Mouse (Mus musculus) kidney, postnatal 4 days (tissue): ENCODE measurements around the gene Grin2d.
A peak's percentile ranks its signal among the peaks of the same experiment; 100 is the strongest.

ENCODE experiments used
- DNase-seq, 2 experiments: peaks; one replicate each; pipeline ENCODE4 v3.0.0; 2021; ENCODE audit warnings: mixed read lengths in 2 of 2

The Grin2d gene

DNA sequence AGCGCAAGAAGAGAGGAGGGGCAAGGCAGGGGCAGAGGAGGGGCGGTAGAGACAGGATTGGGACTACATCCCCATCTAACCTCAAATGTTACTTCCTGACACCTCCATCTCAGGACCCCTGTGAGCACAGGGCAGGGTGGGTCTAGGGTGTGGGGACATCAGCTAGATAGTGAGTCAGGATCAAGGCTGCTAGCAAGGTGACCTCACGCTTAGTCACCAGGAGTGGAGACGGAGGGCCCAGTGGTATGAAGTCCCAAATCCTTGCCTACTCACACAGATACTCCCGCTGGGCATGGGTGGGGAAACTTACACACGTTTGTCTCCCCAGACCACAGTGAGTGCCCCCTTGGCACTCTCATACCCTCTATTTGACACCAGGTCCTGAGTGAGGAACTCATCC lies 75.6 kb downstream of the Grin2d start:
- DNase-seq, result no peak

- DNase-seq, result peak; percentile 97 to 98
Observed at GRCm38 (mm10) chr7:45801348-45801747, 76.8 kb downstream of the Grin2d start.

DNA sequence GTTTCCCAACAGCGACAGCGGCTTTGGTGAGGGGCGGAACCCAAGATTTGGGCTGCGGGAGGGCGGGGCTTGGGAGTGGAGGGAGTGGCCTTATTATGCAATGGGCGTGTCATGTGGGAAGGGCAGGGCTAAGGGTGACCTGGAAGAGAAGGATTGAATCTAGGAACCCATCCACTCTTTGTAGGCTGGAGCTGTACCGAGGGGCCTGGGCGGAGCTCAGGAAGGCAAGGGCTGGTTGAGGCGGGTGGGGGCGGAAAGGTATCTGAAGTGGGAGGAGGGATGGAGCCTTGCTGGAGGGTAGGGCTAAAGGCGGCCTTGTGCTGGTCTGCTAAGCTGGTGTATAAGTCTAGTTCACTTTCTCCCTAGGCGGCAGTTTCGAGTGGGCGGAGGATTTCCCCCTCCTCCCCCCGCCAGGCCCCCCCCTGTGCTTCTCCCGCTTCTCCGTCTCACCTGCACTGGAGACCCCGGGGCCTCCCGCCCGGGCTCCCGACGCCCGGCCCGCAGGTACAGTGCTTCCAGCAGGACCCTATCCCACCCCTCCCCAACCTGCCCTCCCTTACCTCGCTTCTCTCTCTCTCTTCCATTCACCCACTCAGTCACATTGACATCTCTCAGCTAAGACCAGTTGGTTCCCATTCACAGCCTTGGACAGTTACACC lies 77.5 kb downstream of the Grin2d start:
- DNase-seq, result peak; percentile 73 to 79

- no peak for DNase-seq
Observed at GRCm38 (mm10) chr7:45800001-45800400, 78.2 kb downstream of the Grin2d start.

DNA sequence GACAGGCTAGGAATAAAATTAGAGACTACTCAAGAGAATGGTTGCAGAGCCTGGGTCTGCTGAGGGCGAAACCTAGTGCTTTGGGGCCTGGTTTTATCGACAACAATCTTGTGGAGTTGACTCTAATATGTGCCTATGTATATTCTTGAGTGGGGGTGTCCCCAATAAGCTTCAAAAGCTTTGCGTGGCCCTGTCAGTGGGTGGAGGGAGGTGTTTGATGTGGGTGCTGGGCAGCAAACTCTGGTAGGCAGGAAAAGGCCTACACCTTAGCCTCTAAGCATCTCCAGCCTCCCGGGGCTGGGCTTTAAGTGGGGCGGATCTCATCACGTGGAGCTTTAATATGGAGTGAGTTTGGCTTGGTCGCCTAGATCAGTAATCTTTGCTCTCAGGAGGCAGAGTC lies 79.2 kb downstream of the Grin2d start:
- no peak for DNase-seq

- peak; percentile 66 to 77 for DNase-seq
Observed at GRCm38 (mm10) chr7:45798511-45798836, 79.7 kb downstream of the Grin2d start.

- DNase-seq, result peak; percentile 15 to 31
Observed at GRCm38 (mm10) chr7:45797661-45798510, 80.3 kb downstream of the Grin2d start.

GRCm38 (mm10) chr7:45796950-45797349 lies 81.2 kb downstream of the Grin2d start:
- DNase-seq, result no peak

DNA sequence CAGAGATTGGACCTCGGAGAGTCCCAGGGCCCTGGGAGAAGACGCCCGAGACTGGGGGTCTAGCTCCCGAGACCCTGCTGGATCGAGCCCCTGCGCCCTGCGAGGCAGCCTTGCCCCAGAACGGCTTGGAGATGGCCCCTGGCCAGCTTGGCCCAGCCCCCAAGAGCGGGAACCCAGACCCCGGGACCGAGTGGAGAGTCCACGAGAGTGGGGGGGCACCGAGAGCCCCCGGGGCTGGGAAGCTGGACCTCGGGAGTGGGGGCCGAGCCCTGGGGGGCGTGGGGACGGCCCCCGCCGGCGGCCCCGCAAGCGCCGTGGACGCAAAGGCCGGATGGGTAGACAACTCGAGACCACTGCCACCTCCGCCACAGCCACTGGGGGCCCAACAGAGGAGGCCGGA lies 83.2 kb downstream of the Grin2d start:
- no peak for DNase-seq

GRCm38 (mm10) chr7:45793969-45794585 lies 84.1 kb downstream of the Grin2d start:
- no peak for DNase-seq

DNA sequence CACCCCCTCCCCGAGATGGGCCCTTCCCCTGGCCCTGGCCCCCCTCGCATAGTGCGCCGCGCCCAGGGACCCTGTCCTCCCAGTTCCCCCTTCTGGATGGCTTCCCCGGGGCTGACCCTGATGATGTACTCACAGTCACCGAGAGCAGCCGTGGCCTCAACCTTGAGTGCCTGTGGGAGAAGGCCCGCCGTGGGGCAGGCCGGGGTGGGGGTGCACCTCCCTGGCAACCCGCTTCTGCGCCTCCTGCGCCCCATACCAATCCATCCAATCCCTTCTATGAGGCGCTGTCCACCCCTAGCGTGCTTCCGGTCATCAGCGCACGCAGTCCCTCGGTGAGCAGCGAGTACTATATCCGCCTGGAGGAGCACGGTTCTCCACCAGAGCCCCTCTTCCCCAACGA lies 84.9 kb downstream of the Grin2d start:
- DNase-seq, result no peak

DNA sequence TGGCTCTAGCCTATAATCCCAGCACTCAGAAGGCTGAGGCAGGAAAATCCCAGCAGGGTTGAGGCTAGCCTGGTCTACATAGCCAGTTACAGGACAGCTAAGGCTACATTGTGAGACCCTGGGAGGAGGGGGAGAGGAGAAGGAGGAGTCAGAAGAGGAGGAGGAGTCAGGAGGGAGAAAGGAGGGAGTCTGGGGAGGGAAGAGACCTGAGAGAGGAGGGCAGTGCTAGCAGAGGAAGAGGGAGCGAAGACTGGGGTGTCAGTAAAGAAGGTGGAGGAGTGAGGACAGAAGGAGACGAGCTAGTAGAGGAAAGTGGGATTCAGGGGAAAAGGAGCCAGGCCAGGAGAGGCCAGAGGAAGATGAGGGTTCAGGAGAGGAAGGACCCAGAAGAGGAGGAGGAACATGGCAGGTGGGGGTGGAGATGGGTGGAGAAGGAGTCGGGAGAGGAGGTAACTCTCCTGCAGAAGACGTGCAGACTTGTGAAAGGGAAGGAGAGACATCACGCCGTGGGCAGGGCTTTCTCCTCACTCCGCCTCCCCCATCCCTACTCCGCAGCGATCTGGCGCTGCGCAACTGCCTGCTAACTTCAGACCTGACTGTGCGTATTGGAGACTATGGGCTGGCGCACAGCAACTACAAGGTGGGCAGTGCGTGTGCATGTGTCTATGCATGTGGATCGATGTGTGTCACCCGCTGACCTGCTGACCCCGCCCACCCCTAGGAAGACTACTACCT lies 86.3 kb downstream of the Grin2d start:
- peak in 1 of 2 experiments; percentile 5 for DNase-seq

- DNase-seq, result peak; percentile 61 to 64
Observed at GRCm38 (mm10) chr7:45790721-45791120, 87.5 kb downstream of the Grin2d start.

GRCm38 (mm10) chr7:45787642-45788041 lies 90.5 kb downstream of the Grin2d start:
- DNase-seq, result no peak

GRCm38 (mm10) chr7:45786661-45787413 lies 91.3 kb downstream of the Grin2d start:
- DNase-seq, result peak; percentile 39 to 67

DNA sequence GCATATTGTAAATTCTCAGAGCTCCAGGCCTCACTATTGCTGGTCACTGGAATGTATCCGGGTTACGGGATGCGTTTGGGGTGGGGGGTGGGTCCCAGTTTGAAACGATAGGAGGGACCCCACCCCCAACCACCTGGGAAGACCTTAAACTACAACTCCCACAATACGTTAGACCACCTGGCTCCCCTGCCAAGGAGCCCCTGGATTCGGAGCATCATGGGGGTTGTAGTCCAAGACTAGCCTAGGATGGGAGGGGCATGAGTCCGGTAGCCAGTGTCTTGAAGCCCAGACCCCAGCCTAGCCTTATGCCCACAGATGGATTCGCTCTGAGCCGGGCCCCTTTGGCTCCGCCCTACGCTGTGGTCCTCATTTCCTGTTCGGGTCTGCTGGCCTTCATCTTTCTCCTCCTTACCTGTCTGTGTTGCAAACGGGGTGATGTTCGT lies 92.0 kb downstream of the Grin2d start:
- DNase-seq, result peak; percentile 59 to 71

- peak; percentile 52 to 72 for DNase-seq
Observed at GRCm38 (mm10) chr7:45785388-45786135, 92.6 kb downstream of the Grin2d start.

DNA sequence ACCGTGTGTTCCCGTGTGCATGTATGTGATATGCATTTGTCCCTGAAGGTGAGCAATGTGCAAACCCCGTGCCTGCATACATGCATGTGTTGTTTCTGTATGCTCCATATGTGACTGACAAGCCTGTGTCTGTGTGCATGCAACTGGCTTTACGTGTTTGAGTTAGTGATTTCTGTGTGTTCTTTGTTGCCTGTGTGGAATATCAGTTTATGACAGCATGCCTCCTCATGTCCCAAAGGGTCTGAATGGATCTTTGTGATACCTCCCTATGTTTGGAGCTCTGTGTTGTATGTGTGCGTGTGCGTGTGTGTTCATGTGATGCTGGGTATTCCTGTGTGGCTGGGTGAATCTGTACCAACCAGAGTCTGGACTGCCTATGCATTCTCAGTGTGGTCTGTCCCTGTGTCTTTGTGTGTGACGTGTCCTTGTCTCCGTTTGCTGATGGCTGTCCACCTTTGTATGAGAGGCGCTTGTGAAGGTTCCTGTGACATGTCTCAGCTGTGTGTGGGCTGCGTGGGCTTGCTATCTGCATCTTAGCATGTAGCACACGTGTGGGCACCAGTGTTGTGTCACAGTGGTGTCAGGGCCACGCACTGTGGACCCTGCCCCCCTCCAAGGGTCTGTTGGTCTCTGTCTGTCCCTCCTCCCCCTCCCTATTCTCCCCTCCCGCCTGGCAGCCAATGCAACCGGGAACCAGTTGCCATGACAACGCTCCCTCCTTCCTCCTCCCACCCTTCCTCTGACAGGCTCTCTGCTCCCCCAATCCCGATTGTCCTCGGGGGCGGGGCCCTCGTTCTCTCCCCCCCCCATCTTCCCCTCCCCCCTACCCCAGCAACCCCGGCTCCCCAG lies 93.4 kb downstream of the Grin2d start, which contains the start of gene Sult2b1:
Gene Sult2b1 (minus strand): TSS at position 146 of the 849 bp plus-strand sequence.
- peak; percentile 81 to 86 for DNase-seq

- DNase-seq, result peak; percentile 76 to 81
Observed at GRCm38 (mm10) chr7:45783511-45784091, 94.6 kb downstream of the Grin2d start, which contains the start of gene Lmtk3. Lmtk3 (plus strand) TSS chr7:45783738.

GRCm38 (mm10) chr7:45782271-45782670 lies 95.9 kb downstream of the Grin2d start:
- no peak for DNase-seq
